Mouse (Mus musculus) stomach, postnatal 0 days (tissue): ENCODE data around the gene Pitpna. TPM values are rescaled to one million over a fixed set of nuclear protein-coding genes. Genes with fewer than 3 reads are reported as not detected.

Source experiments
- ATAC-seq: fragments of 200-750 bp; cut with Nextera tagmentation; 2 replicates; pipeline ENCODE4 v1.8.0; 2017; ENCODE audit not compliant: low FRiP score, low TSS enrichment
- DNase-seq: peaks from one replicate; pipeline ENCODE4 v3.0.0-alpha.2; 2016; ENCODE audit warnings: low spot score
- H3K27ac ChIP-seq: fragments of 300-500 bp; sonication (generic); replicated peaks from 2 replicates; pipeline ENCODE4 v1.5.1; 2014; ENCODE audit warnings: mild to moderate bottlenecking, control low read depth
- H3K27me3 ChIP-seq: fragments of 300-500 bp; sonication (generic); 2 replicates; pipeline ENCODE4 v1.6.1; 2014; ENCODE audit warnings: low read length; ENCODE audit not compliant: control insufficient read depth, insufficient read depth
- H3K36me3 ChIP-seq: fragments of 300-500 bp; sonication (generic); 2 replicates; pipeline ENCODE4 v1.6.1; 2014; ENCODE audit warnings: low read length, mixed read lengths; ENCODE audit not compliant: control insufficient read depth, insufficient read depth
- H3K4me1 ChIP-seq: fragments of 300-500 bp; sonication (generic); replicated peaks from 2 replicates; pipeline ENCODE4 v1.6.1; 2014; ENCODE audit warnings: antibody characterized with exemption; ENCODE audit not compliant: control insufficient read depth, insufficient read depth
- H3K4me2 ChIP-seq: fragments of 300-500 bp; sonication (generic); replicated peaks from 2 replicates; pipeline ENCODE4 v1.6.1; 2014; ENCODE audit warnings: low read depth, mild to moderate bottlenecking, control low read depth, moderate library complexity
- H3K4me3 ChIP-seq: fragments of 300-500 bp; sonication (generic); 2 replicates; pipeline ENCODE4 v1.5.1; 2014; ENCODE audit warnings: low read depth, low read length, control low read depth
- H3K9ac ChIP-seq: fragments of 300-500 bp; sonication (generic); 2 replicates; pipeline ENCODE4 v1.6.1; 2014; ENCODE audit warnings: mild to moderate bottlenecking, low read length, control low read depth, mixed read lengths
- H3K9me3 ChIP-seq: fragments of 300-500 bp; sonication (generic); 2 replicates; pipeline ENCODE4 v1.6.1; 2016; ENCODE audit warnings: low read length; ENCODE audit not compliant: control insufficient read depth
- CTCF ChIP-seq: IDR thresholded peaks from 2 replicates; pipeline ENCODE4 v1.5.1; 2016; ENCODE audit warnings: antibody characterized with exemption, low read depth, mild to moderate bottlenecking, moderate library complexity
- EP300 ChIP-seq: optimal IDR thresholded peaks from 2 replicates; pipeline ENCODE3; 2016; ENCODE audit warnings: antibody characterized with exemption
- WGBS: fragments of 180-500 bp; shearing (Covaris S2); extraction: QIAGEN DNeasy Blood & Tissue Kit; methylation state at CpG from one replicate; pipeline ENCODE4 v1.1.7; 2014; 5-methylcytosine and 5-hydroxymethylcytosine counted together
- polyA plus RNA-seq: library from polyadenylated mRNA; unstranded; fragments of >200 nt; fragmentation: Nextera tagmentation; extraction: Ambion mirVana; gene quantifications from 2 replicates; pipeline ENCODE4 v1.2.1, GENCODE M21; 2015

The Pitpna gene
- polyA plus RNA-seq: 79.3 and 84.3 TPM in 2 replicates

- peak within 1 kb of the TSS; percentile 91 for H3K4me3 ChIP-seq
- ATAC-seq (peak; percentile 92), DNase-seq (peak; percentile 96)
- H3K9ac ChIP-seq: peak within 1 kb of the TSS; percentile 91
- H3K4me2 ChIP-seq: peak within 1 kb of the TSS; percentile 96
- H3K36me3 ChIP-seq: no peaks in the 10 kb centered on the region
- no peaks in the 10 kb centered on the region for H3K9me3 ChIP-seq
- H3K4me1 ChIP-seq: peaks cover 10% of the 10 kb centered on the region
- 4% methylated on average over 49 of the region's 49 CpGs for WGBS
- H3K27me3 ChIP-seq: no peaks in the 10 kb centered on the region
- H3K27ac ChIP-seq: peak within 1 kb of the TSS; percentile 91
- TF ChIP-seq CTCF (peak; percentile 42), EP300 (no peak)
Measured at GRCm38 (mm10) chr11:75587493-75588284, at the start of gene Pitpna. TSS of gene Pitpna (plus strand) at chr11:75588097.

- Histone ChIP-seq H3K4me1 (0 out of 2 replicates have a peak, but pooled peaks cover 2% of the 10 kb centered on the region), H3K4me2 (no peak overlapping the region), H3K9me3 (no peaks in the 10 kb centered on the region), H3K9ac (no peak overlapping the region), H3K27me3 (no peaks in the 10 kb centered on the region), H3K27ac (peak overlapping the region; percentile 61; the same call in 1 of the 2 replicates), H3K4me3 (no peak overlapping the region), H3K36me3 (no peaks in the 10 kb centered on the region)
- DNase-seq: no peak
- peak; percentile 10; the same call in 1 of the 2 replicates for ATAC-seq
- TF ChIP-seq CTCF (no peak), EP300 (no peak)
- 57% methylated on average over 9 of the region's 9 CpGs for WGBS
Measured at GRCm38 (mm10) chr11:75538184-75538969, 49.5 kb upstream of the Pitpna start.

- no peaks in the 10 kb centered on the region for H3K27me3 ChIP-seq
- no peak overlapping the region for H3K4me2 ChIP-seq
- ATAC-seq (no peak), DNase-seq (no peak)
- H3K27ac ChIP-seq: no peak overlapping the region
- H3K9ac ChIP-seq: no peak overlapping the region
- no peaks in the 10 kb centered on the region for H3K36me3 ChIP-seq
- 0 out of 2 replicates have a peak, but pooled peaks cover 2% of the 10 kb centered on the region for H3K4me1 ChIP-seq
- TF ChIP-seq EP300: no peak
- no peak overlapping the region for H3K4me3 ChIP-seq
- WGBS: 70% methylated on average over 13 of the region's 13 CpGs
- H3K9me3 ChIP-seq: no peaks in the 10 kb centered on the region
Measured at GRCm38 (mm10) chr11:75538970-75539299, 49.0 kb upstream of the Pitpna start.

- Histone ChIP-seq H3K4me1 (0 out of 2 replicates have a peak, but pooled peaks cover 2% of the 10 kb centered on the region), H3K4me3 (no peak overlapping the region), H3K9me3 (no peaks in the 10 kb centered on the region), H3K36me3 (no peaks in the 10 kb centered on the region), H3K27me3 (no peaks in the 10 kb centered on the region), H3K9ac (no peak overlapping the region), H3K27ac (no peak overlapping the region), H3K4me2 (no peak overlapping the region)
- no peak for ATAC-seq
- no peak for DNase-seq
- no peak for TF ChIP-seq EP300
- no peak for TF ChIP-seq CTCF
- 84% methylated on average over 8 of the region's 8 CpGs for WGBS
Measured at GRCm38 (mm10) chr11:75540209-75540608, 47.7 kb upstream of the Pitpna start.

- H3K4me3 ChIP-seq: no peak overlapping the region
- H3K9me3 ChIP-seq: no peaks in the 10 kb centered on the region
- no peak for TF ChIP-seq CTCF
- no peak for TF ChIP-seq EP300
- H3K4me2 ChIP-seq: no peak overlapping the region
- no peak overlapping the region for H3K9ac ChIP-seq
- H3K4me1 ChIP-seq: 0 out of 2 replicates have a peak, but pooled peaks cover 2% of the 10 kb centered on the region
- WGBS: 60% methylated on average over 19 of the region's 19 CpGs
- peak overlapping the region; percentile 71 for H3K27ac ChIP-seq
- no peaks in the 10 kb centered on the region for H3K27me3 ChIP-seq
- DNase-seq (peak; percentile 52), ATAC-seq (peak; percentile 64)
- no peaks in the 10 kb centered on the region for H3K36me3 ChIP-seq
Measured at GRCm38 (mm10) chr11:75540710-75541581, 47.0 kb upstream of the Pitpna start.
